Mouse (Mus musculus) CD8-positive naive resting alpha-beta T cell, adult 2 months (primary cell): ENCODE results near the gene Tcte1.

Source experiments
- DNase-seq, 2 experiments: peaks; one replicate each; pipeline ENCODE4 v3.0.0; 2022; ENCODE audit warnings: low read depth in 2 of 2, low spot score in 2 of 2

The Tcte1 gene

GRCm38 (mm10) chr17:45584096-45584896, 61.1 kb downstream of the Tcte1 start:
- no peak for DNase-seq

DNA sequence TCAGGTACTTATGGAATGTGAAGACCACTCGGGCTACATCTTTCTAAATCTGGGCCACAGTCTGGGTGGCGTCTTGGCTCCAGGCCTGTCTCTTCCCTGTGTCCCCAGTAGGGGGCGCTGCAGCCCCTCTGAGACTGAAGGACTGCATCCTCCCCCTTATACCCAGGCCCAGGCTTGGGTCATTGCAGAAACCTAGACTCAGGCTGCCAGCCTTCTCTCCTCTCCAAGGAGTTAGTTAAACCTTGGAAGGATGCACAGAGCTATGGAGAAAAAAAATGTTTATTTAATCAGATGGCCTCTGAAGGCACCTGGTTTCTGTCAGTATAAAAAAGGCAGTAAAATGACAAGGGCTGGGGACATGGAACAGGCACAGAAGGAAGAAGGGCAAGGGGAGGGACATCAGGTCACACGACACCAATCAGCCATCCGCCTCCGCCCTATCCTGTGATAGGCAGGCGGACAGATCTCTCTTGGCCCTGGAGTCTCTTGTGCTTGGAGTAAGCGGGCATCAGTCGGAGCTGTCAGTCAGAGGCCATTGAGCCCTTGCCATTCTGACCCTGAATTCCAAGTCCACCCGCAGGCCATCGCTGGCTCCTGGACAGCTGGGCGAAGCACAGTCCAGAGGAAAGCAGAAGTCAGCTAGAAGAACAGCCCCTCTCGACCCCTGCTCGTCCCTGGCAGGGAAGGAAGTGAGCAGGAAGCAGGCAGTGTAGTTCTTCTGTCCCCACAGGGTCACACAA, 61.9 kb downstream of the Tcte1 start:
- peak; percentile 66 to 71 for DNase-seq

GRCm38 (mm10) chr17:45585725-45586448, 62.7 kb downstream of the Tcte1 start:
- no peak for DNase-seq

- DNase-seq = no peak
Observed at GRCm38 (mm10) chr17:45586449-45586837, 63.2 kb downstream of the Tcte1 start.

DNA sequence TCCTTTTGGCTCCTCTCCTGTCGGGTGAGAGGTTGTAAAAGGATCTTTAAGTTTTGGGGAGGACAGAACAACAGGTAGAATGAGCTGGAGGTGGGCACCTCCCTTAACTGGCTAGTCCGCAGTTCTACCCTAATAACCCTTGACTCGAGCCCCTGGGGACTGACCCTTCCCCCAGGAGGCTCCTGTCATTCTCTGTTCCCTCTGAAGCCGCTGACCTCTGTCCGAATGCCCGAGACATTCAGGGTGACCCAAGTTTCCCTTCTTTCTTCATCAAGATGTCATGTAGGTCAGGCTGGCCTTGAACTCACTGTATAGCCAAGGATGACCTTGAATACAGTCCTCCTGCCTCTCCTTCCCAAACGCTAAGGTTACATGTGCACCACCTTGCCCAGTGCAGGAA, 65.1 kb downstream of the Tcte1 start:
- DNase-seq = no peak

GRCm38 (mm10) chr17:45589236-45589635, 66.0 kb downstream of the Tcte1 start:
- no peak for DNase-seq

- DNase-seq = no peak
Observed at GRCm38 (mm10) chr17:45589844-45590243, 66.6 kb downstream of the Tcte1 start.

DNA sequence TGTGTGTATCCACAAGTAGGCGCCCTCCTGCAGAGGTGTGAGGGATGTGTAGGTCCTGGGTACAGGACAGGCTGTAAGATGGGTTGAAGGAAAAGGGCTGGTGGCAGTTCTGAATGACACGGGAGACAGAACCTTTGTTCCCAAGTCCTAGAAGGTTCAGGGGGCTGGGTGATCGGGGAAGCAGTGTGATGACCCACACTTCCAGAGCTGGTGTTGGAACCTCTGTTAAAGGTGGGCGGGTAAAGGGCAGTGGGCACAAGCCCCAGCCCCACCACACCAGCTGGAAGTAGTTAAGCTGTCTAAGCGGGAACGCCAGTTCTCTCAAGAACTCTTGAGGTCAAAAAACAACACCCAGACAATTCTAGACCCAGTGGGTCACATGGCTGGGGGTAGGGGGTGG, 67.2 kb downstream of the Tcte1 start:
- no peak for DNase-seq

DNA sequence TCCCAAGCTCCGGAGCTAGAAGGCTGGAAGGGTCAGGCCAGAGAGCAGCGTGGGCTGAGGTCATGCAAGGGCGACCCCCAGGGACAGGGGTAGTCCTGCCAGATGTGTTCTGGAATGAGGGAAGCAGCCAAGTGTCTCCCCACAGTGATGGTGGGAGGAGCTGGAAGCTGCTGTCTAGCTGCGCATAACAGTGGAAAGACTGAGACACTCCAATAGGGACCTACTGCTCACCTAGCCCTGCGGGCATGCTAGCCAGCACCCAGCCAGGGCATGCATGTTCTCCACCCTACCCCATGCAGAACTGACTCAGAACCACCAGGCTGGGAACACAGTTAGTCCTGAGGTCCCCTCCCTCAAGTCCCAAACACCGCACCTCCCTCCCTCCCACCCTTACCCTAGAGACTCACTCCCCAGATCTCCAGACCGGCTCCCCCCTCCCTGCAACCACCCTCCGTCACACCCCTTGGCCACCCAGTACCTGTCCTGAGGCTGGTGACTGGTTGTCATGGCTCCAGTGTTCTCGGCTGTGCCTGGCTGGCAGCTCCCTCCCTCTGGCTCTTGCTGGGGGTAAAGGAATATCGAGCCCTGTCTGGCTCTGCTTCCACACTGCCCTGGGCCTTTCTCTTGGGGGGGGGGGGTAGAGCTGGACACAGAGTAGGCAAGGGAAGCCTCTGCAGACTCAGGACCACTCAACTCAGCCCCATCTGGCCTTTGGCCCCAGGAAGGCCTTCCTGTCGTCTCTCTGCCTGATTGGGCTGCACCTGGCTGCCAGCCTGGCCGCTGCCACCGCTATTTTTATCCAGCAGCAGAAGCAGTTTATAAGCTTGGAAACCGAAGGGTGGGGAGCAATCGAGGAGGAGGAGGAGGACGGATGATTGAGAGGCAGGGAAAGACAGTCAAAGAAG, 68.7 kb downstream of the Tcte1 start:
- DNase-seq = no peak
